Mouse (Mus musculus) induced T-regulatory cell, adult 2 months (primary cell): ENCODE results near the gene Tma7.

ENCODE experiments used
- DNase-seq: peaks from one replicate; pipeline ENCODE4 v3.0.0-alpha.2; 2012; ENCODE audit warnings: low read depth

Gene Tma7

DNA sequence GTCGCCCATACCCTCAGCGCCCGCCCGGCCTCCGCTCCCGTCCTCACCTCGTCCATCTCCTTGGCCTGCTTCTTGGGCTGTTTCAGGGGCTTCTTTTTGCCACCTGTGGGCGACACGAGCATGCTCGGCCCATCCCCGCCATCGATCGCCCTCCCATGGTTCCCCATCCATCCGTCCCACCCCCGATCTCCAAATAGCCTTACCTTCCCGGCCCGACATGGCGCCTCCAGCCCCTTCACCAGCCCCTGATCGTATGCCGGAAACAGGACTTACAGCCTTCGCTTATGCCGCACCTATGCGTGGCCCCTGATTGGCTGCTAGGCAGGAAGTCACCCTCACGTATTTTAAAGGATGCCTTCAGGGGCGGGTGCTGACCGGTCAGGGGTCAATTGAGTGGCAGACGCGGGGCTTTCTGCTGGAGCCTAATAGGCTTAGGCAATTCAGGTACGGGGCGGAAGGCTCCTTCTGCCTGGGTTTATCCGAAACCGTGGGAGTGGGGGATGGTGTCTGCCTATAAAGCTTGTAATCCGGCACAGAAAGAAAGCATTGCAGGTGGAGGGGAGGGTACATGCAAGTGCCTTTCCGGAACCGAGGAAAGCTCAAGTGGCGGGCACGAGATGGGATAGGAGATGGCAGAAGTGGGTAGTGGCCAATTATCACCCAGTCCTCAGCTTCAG lies at the start of gene Tma7, which contains the start of gene Ccdc51:
Gene Tma7 (minus strand): TSS at position 464 of the 677 bp plus-strand sequence.
Gene Ccdc51 (plus strand): TSS at position 370 of the 677 bp plus-strand sequence.
- peak; percentile 93 for DNase-seq

- no peak for DNase-seq
These were observed 47.7 kb upstream of the Tma7 start for GRCm38 (mm10) chr9:109130076-109130475.

DNA sequence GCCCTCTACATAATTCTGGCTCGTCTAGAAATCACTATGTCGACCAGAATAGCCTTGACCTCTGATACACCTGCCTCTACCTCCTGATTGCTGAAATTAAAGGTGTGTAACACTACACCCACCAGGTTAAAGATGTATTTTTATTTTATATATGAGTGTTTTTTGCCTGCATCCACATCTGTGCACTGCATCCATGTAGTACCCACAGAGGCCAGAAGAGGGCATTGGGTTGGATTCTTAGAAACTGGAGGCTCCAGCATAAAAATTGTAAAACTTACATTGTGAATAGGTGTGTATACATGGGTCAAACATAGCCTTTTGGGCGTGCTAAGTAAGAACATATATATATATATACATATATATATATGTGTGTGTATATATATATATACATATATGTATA lies 45.8 kb upstream of the Tma7 start:
- DNase-seq = peak; percentile 46

DNA sequence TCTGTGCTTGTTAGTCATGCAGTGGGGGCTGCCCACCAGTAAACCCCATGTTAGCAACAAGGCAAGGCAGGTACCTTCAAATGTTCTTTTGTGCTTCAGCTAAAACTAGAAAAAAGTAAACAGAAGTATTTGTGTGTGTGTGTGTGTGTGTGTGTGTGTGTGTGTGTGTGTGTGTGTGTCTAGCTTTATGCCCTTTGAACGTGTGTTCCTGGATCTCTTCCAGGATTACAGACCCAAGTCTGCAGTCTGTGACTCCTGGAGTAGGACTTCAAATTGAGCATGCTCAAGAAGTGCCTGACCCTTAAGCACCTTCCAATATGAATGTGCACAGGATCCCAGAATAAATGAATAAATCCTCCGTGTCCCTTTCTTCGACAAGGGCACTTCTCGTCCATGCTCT lies 44.7 kb upstream of the Tma7 start:
- DNase-seq = no peak

DNA sequence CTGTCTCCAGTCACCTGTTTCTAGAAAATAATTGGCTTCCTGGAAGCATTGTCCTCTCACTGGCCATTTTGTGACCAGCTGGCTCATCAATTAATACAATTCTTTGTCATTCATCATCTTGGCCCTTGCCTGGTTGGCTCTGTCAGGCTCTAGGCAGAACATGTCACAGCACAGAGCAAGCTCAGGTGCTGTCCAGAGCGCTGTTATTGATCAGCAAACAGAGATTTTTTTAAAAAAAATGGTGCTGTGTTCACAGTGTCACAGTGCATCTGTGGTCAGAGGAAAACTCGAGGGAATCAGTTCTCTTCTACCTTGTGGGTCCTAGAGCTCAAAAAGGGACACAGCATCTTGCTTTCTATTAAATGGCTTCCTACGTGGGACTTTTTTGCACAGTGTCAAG lies 43.1 kb upstream of the Tma7 start:
- no peak for DNase-seq

- no peak for DNase-seq
These were observed 42.7 kb upstream of the Tma7 start for GRCm38 (mm10) chr9:109125043-109125442.

DNA sequence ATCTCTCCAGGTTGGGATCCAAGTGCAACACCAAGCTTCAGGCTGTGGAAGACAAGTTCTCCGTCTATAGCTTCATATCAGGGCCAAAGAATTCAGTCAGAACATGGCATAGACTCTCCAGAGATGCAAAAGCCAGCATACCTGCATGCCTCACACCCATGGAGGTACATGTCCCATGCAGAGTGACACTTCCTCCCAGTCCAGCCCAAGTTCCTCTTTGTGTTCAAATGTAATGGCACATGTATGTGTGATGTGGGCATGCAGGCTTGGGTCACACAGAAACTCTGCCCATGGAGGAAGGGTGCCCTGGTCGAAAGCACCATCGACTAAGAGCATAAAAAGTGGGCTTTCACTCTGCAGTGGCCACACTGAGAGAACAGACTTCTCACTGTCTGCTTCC lies 41.8 kb upstream of the Tma7 start:
- DNase-seq = no peak

DNA sequence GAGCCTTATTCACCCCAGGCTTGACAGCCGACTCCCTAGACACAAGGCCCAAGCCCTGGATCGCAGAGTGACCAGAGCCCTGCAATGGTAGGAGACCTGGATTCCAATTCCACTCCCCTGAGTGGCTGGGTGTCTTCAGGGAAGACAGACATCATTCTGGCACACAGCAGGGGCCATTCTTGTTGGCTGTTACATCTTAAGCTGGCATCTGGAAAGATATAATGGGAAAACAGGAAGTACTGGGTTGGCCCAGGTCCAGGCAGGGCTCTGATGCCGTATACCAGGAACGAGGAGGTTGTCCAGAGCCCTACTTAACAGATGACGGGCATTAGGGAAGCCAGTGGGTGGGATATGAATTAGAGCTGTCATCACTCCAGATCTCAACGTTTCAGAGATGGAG lies 40.9 kb upstream of the Tma7 start:
- DNase-seq = no peak

GRCm38 (mm10) chr9:109122553-109123085 lies 40.2 kb upstream of the Tma7 start:
- DNase-seq = peak; percentile 78

DNA sequence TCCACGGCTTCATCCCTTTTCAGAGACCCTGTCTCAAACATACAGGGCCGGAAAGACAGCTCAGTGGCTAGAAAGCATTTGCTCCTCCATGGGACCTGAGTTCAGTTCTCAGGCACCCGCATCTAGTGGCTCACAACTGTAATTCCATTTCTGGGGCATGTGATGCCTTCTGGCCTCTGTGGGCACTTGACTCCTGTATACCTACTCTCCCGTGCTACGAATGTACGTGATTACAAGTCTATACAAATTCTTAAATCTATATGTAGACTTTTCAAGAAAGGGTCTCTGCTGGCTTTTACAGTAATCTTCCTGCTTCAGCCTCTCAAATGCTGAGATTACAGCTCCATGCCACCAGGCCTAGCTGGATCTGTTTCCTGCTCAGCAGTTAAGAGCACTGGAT lies 38.6 kb upstream of the Tma7 start:
- no peak for DNase-seq

- no peak for DNase-seq
These were observed 37.2 kb upstream of the Tma7 start for GRCm38 (mm10) chr9:109119571-109119970.

DNA sequence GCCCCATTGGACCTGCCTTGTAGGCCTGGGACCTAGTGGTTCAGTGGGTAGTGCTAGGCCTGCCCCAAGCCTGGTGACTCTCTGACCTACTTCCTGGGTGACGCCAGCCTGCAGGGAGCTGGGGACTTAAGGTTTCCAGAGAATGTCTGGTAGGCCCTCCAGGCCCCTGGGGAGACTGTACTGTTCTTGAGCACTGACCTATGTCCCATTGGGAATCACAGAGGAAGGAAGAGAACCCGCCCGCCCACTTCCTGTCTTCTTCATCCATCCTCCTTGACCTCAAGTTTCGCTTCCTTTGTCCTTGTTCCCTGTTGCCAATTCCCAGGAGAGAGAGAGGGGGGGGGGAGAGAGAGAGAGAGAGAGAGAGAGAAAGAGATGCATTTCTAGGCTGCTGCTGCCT lies 35.7 kb upstream of the Tma7 start:
- DNase-seq = no peak

DNA sequence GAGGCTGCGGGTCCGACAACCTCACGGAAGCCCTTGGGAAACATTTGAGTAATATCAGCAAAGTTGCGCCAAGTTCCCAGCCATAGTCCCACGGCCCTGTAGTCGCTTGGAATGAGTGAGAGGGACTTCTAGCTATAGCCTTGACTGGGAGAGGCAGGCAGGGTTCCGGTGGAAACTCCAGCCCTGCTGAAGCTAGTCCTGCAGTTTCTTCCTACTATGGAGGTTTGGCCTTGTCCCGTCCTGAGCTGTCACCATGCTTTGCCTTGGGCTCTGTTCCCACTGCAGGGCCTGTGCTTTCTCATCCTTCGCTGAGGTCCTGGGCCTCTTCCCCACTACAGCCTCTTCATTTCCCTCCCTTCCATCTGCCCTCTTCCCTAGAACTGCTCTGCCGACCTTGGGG lies 33.8 kb upstream of the Tma7 start:
- DNase-seq = no peak

- DNase-seq = no peak
These were observed 32.5 kb upstream of the Tma7 start for GRCm38 (mm10) chr9:109114871-109115270.

- DNase-seq = no peak
These were observed 31.9 kb upstream of the Tma7 start for GRCm38 (mm10) chr9:109114276-109114675.

DNA sequence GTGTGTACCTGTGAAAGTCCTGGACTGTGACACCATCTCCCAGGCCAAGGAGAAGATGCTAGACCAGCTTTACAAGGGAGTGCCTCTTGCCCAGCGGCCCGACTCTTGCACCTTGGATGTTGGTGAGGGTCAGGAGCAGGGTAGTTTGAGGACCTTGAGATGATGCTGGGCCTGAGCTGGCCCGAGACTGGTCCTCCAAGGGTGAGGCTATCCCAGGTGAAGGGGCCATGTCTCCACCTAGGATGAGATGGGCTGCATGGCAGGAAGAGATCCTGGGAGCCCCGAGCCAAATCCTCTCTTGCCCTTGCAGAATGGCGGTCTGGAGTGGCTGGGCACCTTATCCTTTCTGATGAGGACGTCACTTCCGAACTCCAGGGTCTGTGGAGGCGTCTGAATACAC lies 30.9 kb upstream of the Tma7 start:
- DNase-seq = no peak

- DNase-seq = no peak
These were observed 29.2 kb upstream of the Tma7 start for GRCm38 (mm10) chr9:109111591-109111990.

DNA sequence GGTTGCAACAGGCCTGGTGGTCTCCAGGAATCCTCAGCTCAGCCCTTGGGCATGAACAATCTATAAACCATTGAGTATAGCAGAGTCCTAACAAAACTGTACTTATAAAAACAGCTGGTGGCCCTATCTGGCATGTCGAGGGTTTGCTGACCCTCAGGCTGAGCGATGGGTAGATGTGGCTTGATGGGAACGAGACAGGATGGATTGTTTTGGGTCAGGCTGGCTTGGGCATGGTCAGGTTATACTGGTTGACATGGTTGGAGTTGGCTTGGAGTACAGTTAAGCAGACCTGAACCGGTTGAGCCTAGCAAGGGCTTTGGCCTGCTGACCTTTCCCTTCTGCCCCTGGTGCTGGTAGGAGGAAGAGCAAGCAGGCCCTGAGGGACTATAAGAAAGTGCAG lies 28.7 kb upstream of the Tma7 start:
- no peak for DNase-seq

DNA sequence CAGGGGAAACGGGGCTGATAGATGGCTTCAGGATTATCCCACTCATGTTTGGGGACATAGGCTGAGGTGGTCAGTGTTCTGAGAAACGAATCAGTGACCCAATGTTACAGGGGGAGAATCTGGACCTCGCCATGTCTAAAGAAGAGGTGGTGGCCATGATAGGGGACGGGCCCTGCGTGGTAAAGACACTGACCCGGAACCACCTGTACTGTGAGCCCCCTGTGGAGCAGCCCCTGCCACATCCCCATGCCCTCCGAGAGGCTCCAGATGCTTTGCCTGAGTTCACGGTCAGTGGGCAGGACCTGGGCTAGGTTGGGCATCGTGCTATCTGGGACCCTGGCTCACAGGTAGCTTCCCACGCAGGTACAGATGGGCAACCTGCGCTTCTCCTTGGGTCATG lies 27.9 kb upstream of the Tma7 start:
- DNase-seq = no peak

GRCm38 (mm10) chr9:109107341-109107740 lies 25.0 kb upstream of the Tma7 start:
- no peak for DNase-seq

DNA sequence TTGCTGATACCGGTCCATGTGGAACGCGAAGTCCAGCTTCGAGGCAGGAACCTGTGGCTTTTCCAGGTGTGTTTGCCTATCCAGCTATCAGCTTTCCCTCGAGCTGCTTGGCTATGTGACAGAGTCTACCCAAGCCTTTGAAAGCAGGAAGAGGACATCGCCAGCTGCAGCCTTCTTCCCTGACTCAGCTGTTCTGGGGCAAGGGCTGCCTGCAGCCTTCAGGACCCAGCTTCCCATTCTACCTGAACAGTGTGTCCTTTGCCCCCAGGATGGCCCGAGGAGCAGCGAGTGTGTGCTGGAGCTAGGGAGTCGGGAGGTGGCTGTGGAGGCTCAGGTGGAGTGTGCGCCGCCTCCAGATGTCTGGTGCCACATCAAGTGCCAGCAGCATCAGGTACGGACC lies 23.3 kb upstream of the Tma7 start:
- DNase-seq = no peak

- DNase-seq = no peak
These were observed 22.6 kb upstream of the Tma7 start for GRCm38 (mm10) chr9:109105011-109105410.

DNA sequence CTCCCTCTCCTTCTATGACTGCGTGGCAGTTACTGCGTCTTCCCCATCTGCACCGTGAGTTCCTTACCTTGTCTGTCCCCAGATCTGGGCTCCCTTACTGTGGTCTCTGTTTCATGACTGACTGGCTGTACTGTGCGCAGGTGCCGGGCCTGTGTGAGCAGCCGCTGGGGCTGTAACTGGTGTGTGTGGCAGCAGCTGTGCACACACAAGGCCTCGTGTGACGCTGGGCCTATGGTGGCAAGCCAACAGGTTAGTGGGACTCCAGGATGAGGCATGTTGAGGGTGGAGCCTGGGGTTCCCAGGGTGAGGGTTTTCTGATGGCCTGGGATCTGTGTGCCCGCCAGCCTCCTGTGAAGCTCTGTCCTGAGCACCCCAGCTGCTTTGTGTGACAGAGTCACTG lies 21.7 kb upstream of the Tma7 start:
- DNase-seq = no peak

DNA sequence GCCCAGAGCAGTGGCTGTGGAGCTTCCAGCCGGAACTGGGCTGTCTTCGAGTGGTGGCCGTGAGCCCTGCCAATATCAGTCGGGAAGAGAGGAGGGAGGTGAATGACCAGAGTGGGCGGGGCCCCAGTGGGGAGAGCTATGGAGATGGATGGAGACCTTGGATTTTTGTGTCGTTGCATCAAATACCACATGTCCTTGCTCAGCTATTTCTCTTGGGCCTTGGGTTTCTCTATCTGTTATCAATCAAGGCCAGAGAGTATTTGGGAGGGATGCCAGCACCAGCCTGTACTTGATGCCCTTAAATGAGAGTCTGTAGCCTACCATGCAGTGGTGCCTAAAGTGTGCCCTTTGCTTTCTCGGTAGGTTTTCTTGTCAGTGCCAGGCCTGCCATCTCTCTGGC lies 20.9 kb upstream of the Tma7 start:
- no peak for DNase-seq
